In the genomic region with DNA sequence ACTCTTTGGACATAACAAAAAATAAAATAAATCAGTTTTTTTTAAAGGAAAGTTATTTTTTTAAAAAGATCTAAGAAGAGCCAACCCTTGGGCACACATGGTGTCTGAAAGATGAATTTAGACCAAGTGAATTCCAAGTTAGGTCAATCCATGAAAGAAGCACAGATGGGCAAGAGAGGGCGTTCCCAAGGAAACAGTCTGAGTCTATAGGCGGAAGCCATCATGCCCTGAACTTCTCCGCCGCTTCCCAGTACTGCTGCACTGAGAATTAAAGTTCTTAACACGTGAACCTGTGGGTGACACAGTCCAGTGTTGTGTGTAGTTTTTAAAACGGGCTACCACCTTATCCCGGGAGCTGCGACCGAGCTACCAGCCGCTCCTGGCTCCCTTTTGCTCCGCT, we compare ENCODE assay signal across 12 mouse cellular contexts. TPM values are rescaled to one million over a fixed set of nuclear protein-coding genes. Genes with fewer than 3 reads are reported as not detected.
"Had no signal": no experiment of that assay in that cellular context is flagged by ENCODE, and none has a peak within 500 bp of the region (broad histone marks: within the 10 kb centered on the region; RNA-seq: fewer than 3 reads in every experiment).

No protein-coding gene starts in this region.

- H3K27me3 ChIP-seq: lung, embryonic 15.5 days; megakaryocyte, embryonic 14.5 days; midbrain, embryonic 13.5 days; midbrain, embryonic 15.5 days; neural tube, embryonic 12.5 days; stomach, embryonic 15.5 days had no signal

- H3K9ac ChIP-seq: liver, postnatal 0 days; lung, embryonic 15.5 days; midbrain, embryonic 13.5 days; midbrain, embryonic 15.5 days; neural tube, embryonic 12.5 days; stomach, embryonic 15.5 days had no signal

- ATAC-seq: liver, postnatal 0 days; lung, postnatal 0 days; midbrain, embryonic 13.5 days; midbrain, embryonic 15.5 days had no signal

- H3K4me3 ChIP-seq: lung, embryonic 15.5 days; megakaryocyte, embryonic 14.5 days; midbrain, embryonic 13.5 days; midbrain, embryonic 15.5 days; neural tube, embryonic 12.5 days; stomach, embryonic 15.5 days had no signal

- H3K9me3 ChIP-seq: lung, embryonic 15.5 days; midbrain, embryonic 13.5 days; midbrain, embryonic 15.5 days; neural tube, embryonic 12.5 days; stomach, embryonic 15.5 days had no signal

- H3K27ac ChIP-seq: lung, embryonic 15.5 days; macrophage; midbrain, embryonic 13.5 days; midbrain, embryonic 15.5 days; neural tube, embryonic 12.5 days; stomach, embryonic 15.5 days; stomach, postnatal 0 days had no signal

- DNase-seq: liver, postnatal 0 days; right cerebral cortex, postnatal 25 days had no signal

- H3K4me1 ChIP-seq: lung, embryonic 15.5 days; megakaryocyte, embryonic 14.5 days; midbrain, embryonic 13.5 days; midbrain, embryonic 15.5 days; neural tube, embryonic 12.5 days; stomach, embryonic 15.5 days had no signal

- H3K36me3 ChIP-seq: lung, embryonic 15.5 days; midbrain, embryonic 13.5 days; midbrain, embryonic 15.5 days; neural tube, embryonic 12.5 days; stomach, embryonic 15.5 days had no signal

RNA-seq across cellular contexts. Expression of gene Wdr95, which starts 24.9 kb away (rescaled TPM):
- total RNA-seq: megakaryocyte progenitor cell, adult 5-6 weeks had no signal
- polyA plus RNA-seq: liver, postnatal 0 days; macrophage; stomach, postnatal 0 days had no signal
